Mouse (Mus musculus) liver, postnatal 0 days (tissue): ENCODE results near the gene Ttc39b. TPM values are rescaled to one million over a fixed set of nuclear protein-coding genes. Genes with fewer than 3 reads are reported as not detected.

Experiments
- ATAC-seq: fragments of 200-750 bp; cut with Nextera tagmentation; 2 replicates; pipeline ENCODE4 v1.8.0; 2017; ENCODE audit warnings: mild to moderate bottlenecking, moderate library complexity
- DNase-seq: peaks from one replicate; pipeline ENCODE4 v3.0.0-alpha.2; 2016
- H3K27ac ChIP-seq: fragments of 300-500 bp; sonication (generic); 2 replicates; pipeline ENCODE4 v1.5.1; 2014; ENCODE audit warnings: antibody characterized with exemption, moderate library complexity, mild to moderate bottlenecking, low read depth
- H3K27me3 ChIP-seq: fragments of 300-500 bp; sonication (generic); 2 replicates; pipeline ENCODE4 v1.6.1; 2014; ENCODE audit warnings: low read length, control low read depth, mixed read lengths; ENCODE audit not compliant: insufficient read depth
- H3K36me3 ChIP-seq: fragments of 300-500 bp; sonication (generic); replicated peaks from 2 replicates; pipeline ENCODE4 v1.6.1; 2014; ENCODE audit warnings: mild to moderate bottlenecking, control low read depth, low read length, moderate library complexity, mixed read lengths; ENCODE audit not compliant: insufficient read depth
- H3K4me1 ChIP-seq: fragments of 300-500 bp; sonication (generic); 2 replicates; pipeline ENCODE4 v1.6.1; 2014; ENCODE audit warnings: antibody characterized with exemption, mild to moderate bottlenecking, control low read depth; ENCODE audit not compliant: insufficient read depth
- H3K4me2 ChIP-seq: fragments of 300-500 bp; sonication (generic); 2 replicates; pipeline ENCODE4 v1.6.1; 2014; ENCODE audit warnings: low read depth, mild to moderate bottlenecking, low read length, moderate library complexity, mixed read lengths
- H3K4me3 ChIP-seq: fragments of 300-500 bp; sonication (generic); 2 replicates; pipeline ENCODE4 v1.5.1; 2014; ENCODE audit warnings: low read depth, low read length
- H3K9ac ChIP-seq: fragments of 300-500 bp; sonication (generic); replicated peaks from 2 replicates; pipeline ENCODE4 v1.6.1; 2014; ENCODE audit warnings: mild to moderate bottlenecking, moderate library complexity
- H3K9me3 ChIP-seq: fragments of 300-500 bp; sonication (generic); 2 replicates; pipeline ENCODE4 v1.6.1; 2016; ENCODE audit warnings: mild to moderate bottlenecking, control low read depth, low read length, mixed read lengths
- CTCF ChIP-seq: sonication (generic); IDR thresholded peaks from 2 replicates; pipeline ENCODE4 v1.5.1; 2016; ENCODE audit warnings: antibody characterized with exemption, low read depth
- EP300 ChIP-seq: IDR thresholded peaks from 2 replicates; pipeline ENCODE4 v1.6.1; 2016; ENCODE audit warnings: antibody characterized with exemption, low read depth, mild to moderate bottlenecking
- WGBS: fragments of 180-500 bp; shearing (Covaris S2); extraction: QIAGEN DNeasy Blood & Tissue Kit; methylation state at CpG from one replicate; pipeline ENCODE4 v1.1.7; 2014; ENCODE audit not compliant: insufficient replicate concordance; 5-methylcytosine and 5-hydroxymethylcytosine counted together
- polyA plus RNA-seq: library from polyadenylated mRNA; unstranded; fragments of >200 nt; fragmentation: Nextera tagmentation; extraction: Ambion mirVana; gene quantifications from 2 replicates; pipeline ENCODE4 v1.2.1, GENCODE M21; 2015

The Ttc39b gene
- polyA plus RNA-seq, result 2.2 and 3.0 TPM in 2 replicates

DNA sequence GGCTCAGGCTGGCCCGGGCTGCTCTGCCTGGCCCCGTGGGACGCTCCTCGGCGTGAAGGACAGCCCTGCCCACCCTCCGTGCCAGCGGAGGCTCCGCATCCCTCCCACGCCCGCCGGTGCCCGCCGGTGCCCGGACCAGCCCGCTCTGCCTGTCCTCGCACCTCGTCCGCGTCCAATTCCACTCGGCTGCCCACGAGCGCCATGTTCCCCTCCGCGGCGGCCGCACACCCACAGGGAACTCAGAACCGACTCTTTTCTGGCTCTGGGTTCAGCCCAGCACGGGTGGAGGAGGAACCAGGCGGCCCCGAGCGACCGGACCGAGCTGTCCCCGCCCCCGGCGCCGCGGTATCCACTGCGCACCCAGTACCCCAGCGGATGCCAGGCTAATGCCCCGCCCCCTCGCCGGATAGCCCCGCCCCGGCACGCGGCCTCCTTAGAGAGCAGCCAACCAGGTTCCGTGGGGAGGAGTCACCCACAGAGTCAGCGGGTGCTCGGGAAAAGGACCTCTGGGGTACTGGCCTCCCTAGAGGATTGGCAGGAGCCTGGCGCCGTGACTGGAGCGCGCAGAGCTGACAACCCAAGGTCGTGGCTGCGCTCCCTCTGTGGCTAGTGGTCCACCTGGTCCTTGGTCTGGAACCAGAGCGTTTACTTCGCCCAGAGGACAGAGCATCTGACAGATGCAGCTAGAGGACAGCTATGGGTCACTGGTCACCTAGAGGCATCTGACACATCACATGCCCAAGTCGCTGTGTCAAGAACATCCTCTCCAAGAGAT, at the start of gene Ttc39b:
TSS of gene Ttc39b (minus strand) at position 346 of the 775 bp plus-strand sequence.
- TF ChIP-seq EP300 (no peak), CTCF (no peak)
- Histone ChIP-seq H3K4me3 (peak within 1 kb of the TSS; percentile 66), H3K27me3 (peaks cover 29% of the 10 kb centered on the region), H3K36me3 (no peaks in the 10 kb centered on the region), H3K4me2 (peak within 1 kb of the TSS; percentile 97), H3K9ac (peak within 1 kb of the TSS; percentile 71), H3K9me3 (no peaks in the 10 kb centered on the region), H3K4me1 (peaks cover 16% of the 10 kb centered on the region), H3K27ac (peak within 1 kb of the TSS; percentile 73)
- WGBS, result under 1% methylated on average over 50 of the region's 59 CpGs
- peak; percentile 98 for ATAC-seq
- DNase-seq, result peak; percentile 97

GRCm38 (mm10) chr4:83373381-83373780, 49.3 kb upstream of the Ttc39b start:
- no peak for DNase-seq
- no peak overlapping the region for H3K4me2 ChIP-seq
- H3K4me3 ChIP-seq, result no peak overlapping the region
- no peaks in the 10 kb centered on the region for H3K4me1 ChIP-seq
- no peaks in the 10 kb centered on the region for H3K9me3 ChIP-seq
- H3K27me3 ChIP-seq, result no peaks in the 10 kb centered on the region
- 52% methylated on average over 4 of the region's 4 CpGs for whole genome bisulfite sequencing
- ATAC-seq, result no peak
- TF ChIP-seq EP300, result no peak
- no peak for TF ChIP-seq CTCF
- no peak overlapping the region for H3K9ac ChIP-seq
- H3K36me3 ChIP-seq, result no peaks in the 10 kb centered on the region
- no peak overlapping the region for H3K27ac ChIP-seq

GRCm38 (mm10) chr4:83357738-83358137, 33.7 kb upstream of the Ttc39b start:
- Histone ChIP-seq H3K36me3 (no peaks in the 10 kb centered on the region), H3K9me3 (peaks cover 7% of the 10 kb centered on the region), H3K9ac (no peak overlapping the region), H3K27me3 (no peaks in the 10 kb centered on the region), H3K4me2 (no peak overlapping the region), H3K27ac (no peak overlapping the region), H3K4me1 (no peaks in the 10 kb centered on the region), H3K4me3 (no peak overlapping the region)
- TF ChIP-seq CTCF (no peak), EP300 (no peak)
- WGBS, result 79% methylated on average over 1 of the region's 1 CpGs
- no peak for DNase-seq
- ATAC-seq, result no peak

GRCm38 (mm10) chr4:83354786-83355185, 30.7 kb upstream of the Ttc39b start:
- no peaks in the 10 kb centered on the region for H3K27me3 ChIP-seq
- no peak overlapping the region for H3K4me3 ChIP-seq
- H3K4me1 ChIP-seq, result no peaks in the 10 kb centered on the region
- H3K9ac ChIP-seq, result no peak overlapping the region
- DNase-seq (no peak), ATAC-seq (no peak)
- no peaks in the 10 kb centered on the region for H3K36me3 ChIP-seq
- H3K4me2 ChIP-seq, result no peak overlapping the region
- H3K27ac ChIP-seq, result no peak overlapping the region
- TF ChIP-seq CTCF (no peak), EP300 (no peak)
- H3K9me3 ChIP-seq, result peaks cover under 1% of the 10 kb centered on the region; the same call in 1 of the 2 replicates
- WGBS, result 53% methylated on average over 2 of the region's 2 CpGs

GRCm38 (mm10) chr4:83353949-83354348, 29.9 kb upstream of the Ttc39b start:
- 26% methylated on average over 6 of the region's 6 CpGs for WGBS
- H3K27me3 ChIP-seq, result no peaks in the 10 kb centered on the region

GRCm38 (mm10) chr4:83353276-83353675, 29.2 kb upstream of the Ttc39b start:
- Histone ChIP-seq H3K4me2 (no peak overlapping the region), H3K9ac (no peak overlapping the region), H3K27ac (no peak overlapping the region), H3K4me1 (no peaks in the 10 kb centered on the region), H3K9me3 (no peaks in the 10 kb centered on the region), H3K27me3 (no peaks in the 10 kb centered on the region), H3K36me3 (no peaks in the 10 kb centered on the region), H3K4me3 (no peak overlapping the region)
- ATAC-seq, result no peak
- 84% methylated on average over 12 of the region's 12 CpGs for WGBS
- no peak for TF ChIP-seq CTCF
- TF ChIP-seq EP300, result no peak
- no peak for DNase-seq

More at GRCm38 (mm10) chr4:83353949-83354348, 29.9 kb upstream of the Ttc39b start:
- Histone ChIP-seq H3K4me3 (no peak overlapping the region), H3K4me1 (no peaks in the 10 kb centered on the region), H3K36me3 (no peaks in the 10 kb centered on the region), H3K4me2 (no peak overlapping the region), H3K9ac (no peak overlapping the region), H3K27ac (no peak overlapping the region), H3K9me3 (no peaks in the 10 kb centered on the region)
- DNase-seq, result no peak
- no peak for ATAC-seq
- TF ChIP-seq EP300, result no peak
- no peak for TF ChIP-seq CTCF
